Mouse (Mus musculus) T-helper 17 cell (primary cell): Measurements from ENCODE around the gene Kcnj11.

ENCODE experiments used
- in situ Hi-C, 2 experiments: fragments of 300-600 bp; cut with MboI, MseI; formaldehyde crosslinking; loops; 1 replicate in 1 of 2; 2 replicates in 1 of 2; pipeline ENCODE4 v1.15.1; 2025; ENCODE audit warnings: high pct_unique_total_duplicates in 2 of 2

The Kcnj11 gene

GRCm38 (mm10) chr7:46053566-46053965 is 47.0 kb downstream of the Kcnj11 start:
- in situ Hi-C loops: no loop called here

DNA sequence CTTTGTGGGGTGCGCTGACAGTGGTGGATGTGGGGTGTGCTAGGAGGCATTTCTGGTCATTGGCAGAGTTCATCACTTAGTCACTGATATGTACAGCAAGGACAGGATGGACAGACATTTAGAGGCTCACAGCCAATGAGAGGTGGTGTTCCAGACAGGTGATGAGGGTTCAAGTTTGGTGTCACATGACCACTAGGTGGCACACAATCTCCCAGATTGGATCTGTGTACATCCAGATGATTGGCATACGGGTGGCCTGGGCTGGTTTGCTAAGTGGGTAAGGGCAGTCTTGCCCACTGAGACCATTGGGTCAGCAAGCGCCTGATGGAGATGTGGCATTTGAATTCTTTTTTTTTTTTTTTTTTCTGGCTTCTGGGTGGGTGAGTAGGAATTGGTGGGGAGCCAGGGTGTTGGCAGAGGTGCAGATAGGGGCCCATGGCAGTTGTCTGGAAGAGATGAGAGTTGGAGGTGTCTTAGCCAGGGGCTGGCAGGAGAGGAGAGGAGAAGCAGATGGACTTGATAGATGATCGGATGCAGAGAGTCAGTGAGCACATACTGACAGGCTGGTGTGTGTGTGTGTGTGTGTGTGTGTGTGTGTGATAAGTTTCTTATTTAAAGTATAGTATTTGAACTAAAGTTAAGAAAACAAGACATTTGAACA is 48.3 kb downstream of the Kcnj11 start:
- in situ Hi-C loops: no loop called here

GRCm38 (mm10) chr7:46049981-46050380 is 50.6 kb downstream of the Kcnj11 start:
- in situ Hi-C loops: no loop called here

DNA sequence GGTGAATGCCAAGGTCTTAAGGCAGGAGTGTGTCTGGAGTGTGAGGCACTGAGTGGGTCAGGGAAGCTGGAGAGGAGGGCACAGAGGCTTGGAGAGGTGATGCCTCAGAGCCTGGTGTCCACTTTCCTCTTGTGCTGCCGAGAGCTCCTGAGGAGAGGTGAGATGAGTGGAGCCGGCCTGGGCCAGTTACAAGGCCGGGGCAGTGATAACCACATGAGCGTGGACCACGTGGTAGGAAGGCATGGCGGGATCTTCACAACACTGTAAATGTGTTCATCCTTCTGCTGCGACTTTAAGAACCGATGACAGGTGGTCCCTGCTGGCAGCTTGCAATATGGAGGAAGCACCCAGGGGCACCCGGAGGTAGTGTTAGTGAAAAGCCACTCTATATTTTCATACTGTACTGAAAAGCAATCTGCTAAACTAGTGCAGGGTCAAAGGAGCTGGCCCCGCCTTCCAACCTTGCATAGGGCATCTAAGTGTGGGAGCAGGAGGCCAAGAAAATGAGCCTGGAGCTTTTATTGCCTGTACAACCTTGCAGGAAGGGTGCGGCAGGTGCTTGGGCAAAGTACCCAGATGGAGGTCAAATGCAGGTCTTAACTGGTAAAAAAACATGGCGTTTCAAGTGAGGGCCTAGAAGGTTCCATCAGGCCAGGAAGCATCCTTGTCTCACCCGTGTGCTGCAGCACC is 52.5 kb downstream of the Kcnj11 start:
- in situ Hi-C loops: no loop called here

DNA sequence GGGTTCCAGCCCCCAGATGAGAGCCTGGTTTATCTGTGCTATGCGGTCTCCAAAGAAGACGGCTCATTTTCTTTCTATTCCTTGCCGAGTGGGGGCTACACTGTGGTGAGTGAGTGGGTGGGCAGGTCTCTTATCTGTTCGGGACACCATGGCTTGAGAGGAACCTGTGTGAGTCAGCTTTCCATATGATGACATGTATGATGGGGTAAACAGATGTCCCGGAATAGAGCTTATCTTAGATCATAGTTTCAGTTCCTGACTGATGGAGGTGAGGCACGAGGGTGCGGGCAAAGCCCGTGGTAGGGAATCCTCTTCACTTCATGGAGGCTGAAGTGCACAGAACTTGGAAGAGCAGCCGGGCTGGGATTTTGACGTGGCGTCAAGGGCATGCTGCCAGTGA is 54.7 kb downstream of the Kcnj11 start:
- in situ Hi-C loops: no loop called here

- in situ Hi-C loops: no loop called here
Observed at GRCm38 (mm10) chr7:46044106-46044505, 56.5 kb downstream of the Kcnj11 start.
